Mouse (Mus musculus): ENCODE results near the gene Zbtb42. TPM values are rescaled to one million over a fixed set of nuclear protein-coding genes. Genes with fewer than 3 reads are reported as not detected.
A peak's percentile ranks its signal among the peaks of the same experiment; 100 is the strongest.

Gene Zbtb42
- polyA plus RNA-seq (2014; fragmentation: Nextera tagmentation; extraction: Ambion mirVana): 2.8 and 4.2 TPM in 2 replicates

GRCm38 (mm10) chr12:112678555-112679026 is at the start of gene Zbtb42:
Zbtb42 (plus strand) TSS chr12:112678828.
- H3K4me3 ChIP-seq (ENCODE audit: low read depth, low read length): peak within 1 kb of the TSS; percentile 73
- H3K27ac ChIP-seq (ENCODE audit: low read depth, low read length): peak within 1 kb of the TSS; percentile 50; the same call in 1 of the 2 replicates
- peaks cover 4% of the 10 kb centered on the region; the same call in 1 of the 2 replicates for H3K36me3 ChIP-seq (ENCODE audit: control insufficient read depth, insufficient read depth, low read length)

DNA sequence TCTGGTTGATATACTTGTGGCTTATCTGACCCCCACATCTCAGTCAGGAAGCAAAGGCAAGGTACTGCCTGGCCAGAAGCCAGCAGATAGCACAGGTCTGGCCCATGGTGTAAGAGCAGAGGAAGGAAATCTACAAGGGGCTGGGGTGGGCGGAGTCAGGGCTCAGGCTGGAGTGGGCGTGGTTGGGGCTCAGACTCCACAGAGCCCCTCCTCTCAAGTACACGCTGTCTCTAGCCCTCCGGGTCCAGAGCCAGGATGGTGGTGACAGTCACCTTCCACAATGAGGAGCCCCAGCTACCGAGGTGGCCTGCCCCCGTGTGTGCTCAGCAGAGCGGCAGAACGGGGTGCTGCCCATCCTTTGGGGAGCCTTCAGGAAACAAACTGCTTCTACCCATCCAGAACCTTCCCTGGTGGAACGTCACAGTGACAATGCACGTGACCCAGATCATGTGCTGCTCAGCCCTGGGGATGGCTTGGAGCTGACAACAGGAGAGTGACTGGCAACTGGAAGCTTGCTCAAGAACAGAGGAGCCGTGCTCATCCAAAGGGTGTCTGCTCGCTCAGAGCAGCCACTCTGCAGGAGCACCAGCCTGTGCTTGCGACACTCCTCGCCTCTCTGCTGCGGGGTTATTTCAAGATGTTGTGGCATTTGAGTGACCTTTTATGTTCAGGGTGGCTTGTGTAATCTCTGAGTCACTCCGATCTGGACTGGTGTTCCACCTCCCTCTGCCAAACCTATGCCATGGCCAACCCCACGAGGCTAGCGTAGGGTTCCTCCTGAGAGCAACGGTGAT is 49.5 kb upstream of the Zbtb42 start:
- Histone ChIP-seq H3K4me3 (ENCODE audit: low read depth, low read length) (peak overlapping the region; percentile 16; the same call in 1 of the 2 replicates), H3K9ac (ENCODE audit: low read depth, low read length) (0 out of 2 replicates have a peak overlapping the region, but pooled peaks have one; percentile 10), H3K4me1 (ENCODE audit: control insufficient read depth, insufficient read depth, low read length) (peaks cover 39% of the 10 kb centered on the region), H3K36me3 (ENCODE audit: control insufficient read depth, insufficient read depth, low read length) (no peaks in the 10 kb centered on the region), H3K27ac (ENCODE audit: low read depth, low read length) (peak overlapping the region; percentile 46), H3K9me3 (replicated peaks; ENCODE audit: control insufficient read depth, low read length) (no peaks in the 10 kb centered on the region), H3K4me2 (peak overlapping the region; percentile 69), H3K27me3 (ENCODE audit: control insufficient read depth, insufficient read depth, low read length) (no peaks in the 10 kb centered on the region)
- peak; percentile 79 for ATAC-seq (replicated peaks; ENCODE audit: insufficient number of reproducible peaks, low FRiP score, low TSS enrichment)
- 24% methylated on average over 19 of the region's 19 CpGs for WGBS (ENCODE audit: insufficient replicate concordance)

More at GRCm38 (mm10) chr12:112678555-112679026, at the start of gene Zbtb42:
- peak; percentile 21; the same call in 1 of the 2 replicates for ATAC-seq (replicated peaks; ENCODE audit: insufficient number of reproducible peaks, low FRiP score, low TSS enrichment)
- Histone ChIP-seq H3K4me2 (peak within 1 kb of the TSS; percentile 100), H3K9me3 (replicated peaks; ENCODE audit: control insufficient read depth, low read length) (no peaks in the 10 kb centered on the region), H3K9ac (ENCODE audit: low read depth, low read length) (peak within 1 kb of the TSS; percentile 79), H3K27me3 (ENCODE audit: control insufficient read depth, insufficient read depth, low read length) (peaks cover 44% of the 10 kb centered on the region), H3K4me1 (ENCODE audit: control insufficient read depth, insufficient read depth, low read length) (peaks cover 23% of the 10 kb centered on the region)
- under 1% methylated on average over 59 of the region's 60 CpGs for WGBS (ENCODE audit: insufficient replicate concordance)

DNA sequence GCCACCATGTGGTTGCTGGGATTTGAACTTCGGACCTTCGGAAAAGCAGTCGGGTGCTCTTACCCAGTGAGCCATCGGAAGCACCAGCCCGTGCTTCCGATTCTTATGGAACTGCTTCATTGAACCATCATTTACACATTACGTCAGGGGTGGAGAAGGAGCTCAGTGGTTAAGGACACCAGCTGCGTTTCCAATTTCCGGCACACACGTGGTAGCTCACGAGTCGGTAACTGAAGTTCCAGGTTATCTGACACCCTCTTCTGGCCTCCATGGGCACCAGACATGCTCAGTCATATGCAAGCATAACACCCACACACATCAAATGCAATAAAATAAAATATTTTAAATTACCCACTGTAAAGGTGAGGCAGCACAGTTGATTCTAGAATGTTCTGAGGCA is 48.6 kb upstream of the Zbtb42 start:
- Histone ChIP-seq H3K9me3 (replicated peaks; ENCODE audit: control insufficient read depth, low read length) (no peaks in the 10 kb centered on the region), H3K4me2 (no peak overlapping the region), H3K27ac (ENCODE audit: low read depth, low read length) (no peak overlapping the region), H3K36me3 (ENCODE audit: control insufficient read depth, insufficient read depth, low read length) (no peaks in the 10 kb centered on the region), H3K4me1 (ENCODE audit: control insufficient read depth, insufficient read depth, low read length) (peaks cover 39% of the 10 kb centered on the region), H3K27me3 (ENCODE audit: control insufficient read depth, insufficient read depth, low read length) (no peaks in the 10 kb centered on the region), H3K9ac (ENCODE audit: low read depth, low read length) (no peak overlapping the region), H3K4me3 (ENCODE audit: low read depth, low read length) (no peak overlapping the region)
- 91% methylated on average over 12 of the region's 12 CpGs for WGBS (ENCODE audit: insufficient replicate concordance)
- no peak for ATAC-seq (replicated peaks; ENCODE audit: insufficient number of reproducible peaks, low FRiP score, low TSS enrichment)

- peaks cover 37% of the 10 kb centered on the region for H3K4me1 ChIP-seq (ENCODE audit: control insufficient read depth, insufficient read depth, low read length)
- no peak for ATAC-seq (replicated peaks; ENCODE audit: insufficient number of reproducible peaks, low FRiP score, low TSS enrichment)
- 82% methylated on average over 5 of the region's 5 CpGs for WGBS (ENCODE audit: insufficient replicate concordance)
Observed at GRCm38 (mm10) chr12:112630796-112631195, 47.8 kb upstream of the Zbtb42 start.

GRCm38 (mm10) chr12:112631472-112631871 is 47.2 kb upstream of the Zbtb42 start:
- H3K9me3 ChIP-seq (replicated peaks; ENCODE audit: control insufficient read depth, low read length): no peaks in the 10 kb centered on the region
- H3K4me3 ChIP-seq (ENCODE audit: low read depth, low read length): no peak overlapping the region
- H3K27me3 ChIP-seq (ENCODE audit: control insufficient read depth, insufficient read depth, low read length): no peaks in the 10 kb centered on the region
- 29% methylated on average over 1 of the region's 1 CpGs for WGBS (ENCODE audit: insufficient replicate concordance)
- no peak overlapping the region for H3K4me2 ChIP-seq
- no peak overlapping the region for H3K27ac ChIP-seq (ENCODE audit: low read depth, low read length)
- no peaks in the 10 kb centered on the region for H3K36me3 ChIP-seq (ENCODE audit: control insufficient read depth, insufficient read depth, low read length)
- peaks cover 30% of the 10 kb centered on the region for H3K4me1 ChIP-seq (ENCODE audit: control insufficient read depth, insufficient read depth, low read length)
- H3K9ac ChIP-seq (ENCODE audit: low read depth, low read length): no peak overlapping the region
- ATAC-seq (replicated peaks; ENCODE audit: insufficient number of reproducible peaks, low FRiP score, low TSS enrichment): no peak

More at GRCm38 (mm10) chr12:112630796-112631195, 47.8 kb upstream of the Zbtb42 start:
- Histone ChIP-seq H3K4me3 (ENCODE audit: low read depth, low read length) (no peak overlapping the region), H3K9ac (ENCODE audit: low read depth, low read length) (no peak overlapping the region), H3K4me2 (no peak overlapping the region), H3K36me3 (ENCODE audit: control insufficient read depth, insufficient read depth, low read length) (no peaks in the 10 kb centered on the region), H3K27ac (ENCODE audit: low read depth, low read length) (no peak overlapping the region), H3K9me3 (replicated peaks; ENCODE audit: control insufficient read depth, low read length) (no peaks in the 10 kb centered on the region), H3K27me3 (ENCODE audit: control insufficient read depth, insufficient read depth, low read length) (no peaks in the 10 kb centered on the region)

DNA sequence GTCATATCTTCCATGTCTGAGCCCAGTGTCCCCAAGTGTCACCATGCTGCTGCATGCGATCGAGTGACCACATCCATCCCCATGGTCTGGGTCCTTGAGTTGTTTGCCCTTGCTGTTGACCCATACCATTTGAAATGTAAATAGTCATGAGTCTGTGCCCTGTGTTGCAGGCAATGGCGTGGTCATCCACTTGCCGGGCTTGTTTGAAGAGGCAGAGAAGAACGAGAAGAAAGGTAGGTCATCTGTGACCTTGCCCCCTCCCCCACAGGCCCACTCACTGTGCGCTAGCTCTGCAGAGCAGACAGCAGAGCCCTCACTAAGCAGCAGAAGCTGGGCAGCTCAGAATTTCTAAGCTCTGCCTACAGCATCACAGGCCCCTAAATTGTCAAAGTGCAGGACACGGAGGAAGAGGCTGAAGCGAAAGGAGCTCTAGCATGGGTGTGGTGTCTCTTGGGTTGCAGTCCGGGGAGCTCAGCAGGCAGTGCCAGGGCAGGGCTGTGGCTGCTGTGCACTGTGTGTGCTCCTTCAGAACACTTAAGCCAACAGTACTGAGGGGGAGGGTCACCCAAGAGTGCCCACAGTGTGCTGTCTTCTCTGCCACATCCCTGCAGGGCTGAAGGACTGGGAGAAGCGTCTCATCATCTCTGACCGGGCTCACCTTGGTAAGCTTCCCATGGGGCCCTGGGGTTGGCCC is 46.4 kb upstream of the Zbtb42 start:
- H3K4me3 ChIP-seq (ENCODE audit: low read depth, low read length): no peak overlapping the region
- no peaks in the 10 kb centered on the region for H3K9me3 ChIP-seq (replicated peaks; ENCODE audit: control insufficient read depth, low read length)
- no peak overlapping the region for H3K4me2 ChIP-seq
- H3K9ac ChIP-seq (ENCODE audit: low read depth, low read length): no peak overlapping the region
- peaks cover 27% of the 10 kb centered on the region for H3K4me1 ChIP-seq (ENCODE audit: control insufficient read depth, insufficient read depth, low read length)
- 0 out of 2 replicates have a peak overlapping the region, but pooled peaks have one; percentile 29 for H3K27ac ChIP-seq (ENCODE audit: low read depth, low read length)
- 73% methylated on average over 11 of the region's 11 CpGs for WGBS (ENCODE audit: insufficient replicate concordance)
- no peak for ATAC-seq (replicated peaks; ENCODE audit: insufficient number of reproducible peaks, low FRiP score, low TSS enrichment)
- no peaks in the 10 kb centered on the region for H3K27me3 ChIP-seq (ENCODE audit: control insufficient read depth, insufficient read depth, low read length)
- no peaks in the 10 kb centered on the region for H3K36me3 ChIP-seq (ENCODE audit: control insufficient read depth, insufficient read depth, low read length)

DNA sequence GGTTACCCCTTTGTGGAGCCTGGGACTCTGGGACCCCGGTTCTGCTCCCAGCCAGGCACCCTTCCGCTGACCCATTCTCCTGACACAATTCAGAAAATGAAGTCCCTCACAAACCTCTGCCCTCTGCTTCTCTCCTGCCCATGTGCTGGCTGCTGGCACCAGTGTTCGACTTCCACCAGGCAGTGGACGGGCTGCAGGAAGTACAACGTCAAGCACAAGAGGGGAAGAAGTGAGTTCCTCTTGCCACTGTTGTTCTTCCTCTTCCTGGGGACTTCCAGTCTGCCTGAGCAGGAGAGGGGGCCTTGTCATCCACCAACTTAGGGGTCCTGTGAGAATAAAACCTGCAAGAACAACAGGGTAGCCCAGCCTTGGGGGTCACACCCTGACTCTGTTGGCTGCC is 45.7 kb upstream of the Zbtb42 start:
- H3K4me2 ChIP-seq: no peak overlapping the region
- no peak overlapping the region for H3K27ac ChIP-seq (ENCODE audit: low read depth, low read length)
- WGBS (ENCODE audit: insufficient replicate concordance): 77% methylated on average over 5 of the region's 5 CpGs
- H3K4me3 ChIP-seq (ENCODE audit: low read depth, low read length): no peak overlapping the region
- no peaks in the 10 kb centered on the region for H3K36me3 ChIP-seq (ENCODE audit: control insufficient read depth, insufficient read depth, low read length)
- no peak for ATAC-seq (replicated peaks; ENCODE audit: insufficient number of reproducible peaks, low FRiP score, low TSS enrichment)
- H3K9me3 ChIP-seq (replicated peaks; ENCODE audit: control insufficient read depth, low read length): no peaks in the 10 kb centered on the region
- H3K4me1 ChIP-seq (ENCODE audit: control insufficient read depth, insufficient read depth, low read length): peaks cover 27% of the 10 kb centered on the region
- no peaks in the 10 kb centered on the region for H3K27me3 ChIP-seq (ENCODE audit: control insufficient read depth, insufficient read depth, low read length)
- no peak overlapping the region for H3K9ac ChIP-seq (ENCODE audit: low read depth, low read length)

- no peak for ATAC-seq (replicated peaks; ENCODE audit: insufficient number of reproducible peaks, low FRiP score, low TSS enrichment)
- H3K27me3 ChIP-seq (ENCODE audit: control insufficient read depth, insufficient read depth, low read length): no peaks in the 10 kb centered on the region
- H3K9ac ChIP-seq (ENCODE audit: low read depth, low read length): no peak overlapping the region
- no peak overlapping the region for H3K27ac ChIP-seq (ENCODE audit: low read depth, low read length)
- no peak overlapping the region for H3K4me2 ChIP-seq
- no peaks in the 10 kb centered on the region for H3K9me3 ChIP-seq (replicated peaks; ENCODE audit: control insufficient read depth, low read length)
- WGBS (ENCODE audit: insufficient replicate concordance): 69% methylated on average over 9 of the region's 9 CpGs
- no peak overlapping the region for H3K4me3 ChIP-seq (ENCODE audit: low read depth, low read length)
- H3K4me1 ChIP-seq (ENCODE audit: control insufficient read depth, insufficient read depth, low read length): peaks cover 21% of the 10 kb centered on the region
- H3K36me3 ChIP-seq (ENCODE audit: control insufficient read depth, insufficient read depth, low read length): no peaks in the 10 kb centered on the region
Observed at GRCm38 (mm10) chr12:112633686-112634085, 44.9 kb upstream of the Zbtb42 start.

Measured in heart, embryonic 11.5 days (tissue).